Mouse (Mus musculus): ENCODE data around the gene Olfr299.

Olfr299 gene

GRCm38 (mm10) chr7:86459621-86460020 is at the start of gene Olfr299:
Gene Olfr299, plus strand, starts transcription at chr7:86459921.
- DNase-seq, result no peak

- no peak for DNase-seq
These were observed 32.7 kb downstream of the Olfr299 start, which contains the start of gene Olfr298 for GRCm38 (mm10) chr7:86492384-86492783. Gene Olfr298, minus strand, starts transcription at chr7:86492484.
